Mouse (Mus musculus): Measurements from ENCODE around the gene Enpep. TPM values are rescaled to one million over a fixed set of nuclear protein-coding genes. Genes with fewer than 3 reads are reported as not detected.

The Enpep gene
- total RNA-seq, 2 experiments from 2014 or later, result 11.0 to 32.1 TPM

DNA sequence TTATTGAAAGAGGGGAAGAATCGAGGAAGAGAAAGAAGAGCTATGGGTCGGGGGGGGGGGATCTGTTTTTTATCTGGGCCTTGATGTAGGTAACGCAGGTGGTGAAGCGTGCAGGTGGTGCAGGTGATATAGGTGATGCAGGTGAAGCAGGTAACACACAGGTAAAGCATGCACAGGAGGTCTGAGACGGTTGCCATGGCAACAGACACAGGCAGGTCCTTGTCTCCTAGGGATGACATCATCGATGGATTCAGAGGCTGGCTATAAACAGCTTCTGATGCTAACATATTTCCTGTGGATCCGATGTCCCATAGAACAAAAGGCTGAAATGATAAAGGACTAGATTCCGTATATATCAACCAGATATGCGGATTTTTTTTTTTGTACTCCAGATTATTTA lies 81.5 kb downstream of the Enpep start:
- DNase-seq (ENCODE audit: low spot score in 2 of 2), result no peak

GRCm38 (mm10) chr3:129238664-129239258 lies 93.8 kb downstream of the Enpep start:
- no peak for DNase-seq (ENCODE audit: low spot score in 2 of 2)

DNA sequence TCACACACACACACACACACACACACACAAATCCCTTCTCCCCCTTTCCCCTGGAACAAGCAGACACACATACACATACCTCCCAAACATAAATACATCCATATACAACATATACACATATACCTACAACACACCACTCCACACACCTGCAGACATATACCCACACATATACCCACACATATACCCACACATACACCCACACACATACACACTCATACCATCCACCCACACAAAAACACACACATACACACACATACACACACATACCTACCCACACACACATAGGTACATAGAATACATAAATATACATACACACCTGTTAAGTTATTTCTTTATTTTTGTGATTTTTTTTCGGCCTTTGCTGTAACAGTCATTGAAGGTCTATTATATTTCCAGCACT lies 94.5 kb downstream of the Enpep start:
- DNase-seq (ENCODE audit: low spot score in 2 of 2), result no peak

DNA sequence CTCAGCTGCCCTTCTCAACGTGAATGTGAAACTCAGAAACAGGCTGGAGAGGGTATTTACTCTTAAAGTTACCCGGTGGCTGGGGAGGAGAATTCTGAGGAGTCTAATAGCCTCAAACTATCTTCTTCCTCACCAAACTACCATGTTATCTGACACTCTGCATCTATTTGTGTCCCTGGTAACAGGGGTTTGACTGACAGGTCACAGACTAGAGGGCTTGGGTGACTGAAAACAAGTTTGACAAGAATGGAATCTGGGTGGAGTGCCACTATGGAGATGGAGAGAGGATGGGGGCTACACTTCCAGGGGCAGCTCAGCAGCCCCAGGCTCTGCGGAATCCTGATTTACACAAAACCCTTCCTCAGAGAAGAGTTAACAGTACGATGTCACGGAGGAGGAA lies 105.2 kb downstream of the Enpep start:
- DNase-seq (ENCODE audit: low spot score in 2 of 2), result no peak

- no peak for DNase-seq (ENCODE audit: low spot score in 2 of 2)
These were observed 105.8 kb downstream of the Enpep start for GRCm38 (mm10) chr3:129226681-129227080.

- DNase-seq (ENCODE audit: low spot score in 2 of 2), result no peak
These were observed 106.8 kb downstream of the Enpep start for GRCm38 (mm10) chr3:129225577-129226289.

GRCm38 (mm10) chr3:129224806-129225576 lies 107.5 kb downstream of the Enpep start:
- DNase-seq (ENCODE audit: low spot score in 2 of 2), result no peak

GRCm38 (mm10) chr3:129223964-129224805 lies 108.3 kb downstream of the Enpep start:
- DNase-seq (ENCODE audit: low spot score in 2 of 2), result no peak

DNA sequence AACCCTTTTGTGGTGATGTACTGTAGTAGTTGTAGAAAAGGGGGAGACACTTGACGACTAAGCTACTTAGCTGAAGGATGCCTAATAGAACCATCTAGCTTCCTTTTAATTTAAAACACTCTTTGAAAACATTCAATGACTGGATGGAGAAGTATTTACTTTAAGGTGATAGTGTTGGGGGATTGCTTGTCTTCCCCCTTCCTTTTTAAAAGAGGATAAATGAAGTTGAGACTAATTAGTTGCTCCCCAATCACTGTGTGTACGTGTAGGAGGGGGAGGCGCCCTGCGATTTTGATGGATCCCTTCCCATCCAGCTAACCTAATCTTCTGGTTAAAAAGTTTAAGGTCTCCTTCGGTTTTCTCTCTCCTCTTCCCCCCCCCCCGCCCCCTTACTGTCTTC lies 109.1 kb downstream of the Enpep start:
- DNase-seq (ENCODE audit: low spot score in 2 of 2), result no peak

- DNase-seq (ENCODE audit: low spot score in 2 of 2), result no peak
These were observed 109.9 kb downstream of the Enpep start for GRCm38 (mm10) chr3:129222448-129223290.

GRCm38 (mm10) chr3:129221380-129222260 lies 110.9 kb downstream of the Enpep start:
- DNase-seq (ENCODE audit: low spot score in 2 of 2), result no peak

GRCm38 (mm10) chr3:129220681-129221379 lies 111.7 kb downstream of the Enpep start:
- no peak for DNase-seq (ENCODE audit: low spot score in 2 of 2)

DNA sequence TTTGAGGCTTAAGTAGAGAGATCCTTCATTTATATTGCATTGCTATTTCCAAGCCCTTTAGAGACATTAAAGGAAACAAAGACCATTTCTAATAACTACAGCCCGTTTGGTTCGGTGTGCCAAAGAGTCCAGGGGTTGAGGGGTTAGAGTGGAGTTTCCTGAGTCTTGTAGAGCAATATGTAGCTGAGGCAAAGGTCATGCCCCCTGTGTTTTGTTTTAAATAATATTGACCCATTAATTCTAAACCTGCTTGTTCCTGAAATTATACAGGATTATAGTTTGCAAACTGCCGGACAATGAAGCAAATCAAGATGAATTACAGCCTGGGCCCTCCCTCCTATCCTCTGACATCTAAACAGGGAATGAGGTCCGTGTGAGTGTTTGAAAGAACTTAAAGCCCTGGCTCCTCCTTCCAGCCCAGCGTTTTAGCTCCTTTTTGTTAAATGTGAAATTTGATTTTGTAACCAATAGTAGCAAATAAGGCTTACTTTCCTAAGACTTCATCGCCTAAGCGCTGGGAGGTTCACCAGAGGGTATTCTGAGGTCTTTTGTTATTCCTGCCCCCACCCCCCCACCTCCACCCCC lies 112.3 kb downstream of the Enpep start:
- DNase-seq (ENCODE audit: low spot score in 2 of 2), result no peak

Other genes with a start within 250 kb of the Enpep start
- 1 to 10 TPM in 1 of 2 experiments, under 1 TPM in 1; 0.53 to 1.5 TPM for gene Pitx2, start 132.8 kb downstream of the Enpep start, total RNA-seq (2021)
- 10 to 100 TPM; 19.4 to 24.2 TPM for gene Elovl6, start 199.6 kb upstream of the Enpep start, total RNA-seq (2021)